Mouse (Mus musculus) adrenal gland, adult 2 months (tissue): ENCODE results near the gene Chd1l. TPM values are rescaled to one million over a fixed set of nuclear protein-coding genes. Genes with fewer than 3 reads are reported as not detected.
A peak's percentile ranks its signal among the peaks of the same experiment; 100 is the strongest.

ENCODE experiments used
- DNase-seq: peaks from one replicate; pipeline ENCODE4 v3.0.0; 2021
- long read RNA-seq: library from polyadenylated mRNA; stranded (forward); transcript quantifications from one replicate; pipeline ENCODE4 v2.0.0, GENCODE M21; 2021
- polyA plus RNA-seq: library from polyadenylated mRNA; depleted of rRNA; stranded (reverse); fragments of >200 nt; gene quantifications from 2 replicates; pipeline ENCODE4 v1.2.3, GENCODE M21; 2012; rRNA removed
- total RNA-seq, 2 experiments: library from RNA; stranded (reverse); gene quantifications; 2 replicates each; pipeline ENCODE4 v1.2.3; 2021

The Chd1l gene
- total RNA-seq (10 to 100 TPM; 13.6 to 14.6 TPM), polyA plus RNA-seq (1.7 and 1.9 TPM in 2 replicates)
- long read RNA-seq, partial matches to known transcripts = 4 of 18 reads
- long read RNA-seq, other reads (novel, unspliced or antisense) = 11 of 18 reads

GRCm38 (mm10) chr3:97609845-97610410 lies at the start of gene Chd1l:
TSS of gene Chd1l (minus strand) at chr3:97610203.
- peak; percentile 94 for DNase-seq

- peak; percentile 28 for DNase-seq
These were observed 49.7 kb upstream of the Chd1l start for GRCm38 (mm10) chr3:97659746-97660145.

- DNase-seq = no peak
These were observed 48.6 kb upstream of the Chd1l start for GRCm38 (mm10) chr3:97658426-97659193.

- DNase-seq = peak; percentile 100
These were observed 47.8 kb upstream of the Chd1l start, which contains the start of gene Prkab2 for GRCm38 (mm10) chr3:97657655-97658411. TSS of gene Prkab2 (plus strand) at chr3:97658193.

- DNase-seq = no peak
These were observed 44.9 kb upstream of the Chd1l start for GRCm38 (mm10) chr3:97654901-97655300.

- DNase-seq = no peak
These were observed 43.8 kb upstream of the Chd1l start for GRCm38 (mm10) chr3:97653781-97654180.

GRCm38 (mm10) chr3:97651604-97652003 lies 41.6 kb upstream of the Chd1l start:
- no peak for DNase-seq

GRCm38 (mm10) chr3:97649469-97649868 lies 39.5 kb upstream of the Chd1l start:
- no peak for DNase-seq

- DNase-seq = no peak
These were observed 39.0 kb upstream of the Chd1l start for GRCm38 (mm10) chr3:97649022-97649421.

- DNase-seq = no peak
These were observed 38.5 kb upstream of the Chd1l start for GRCm38 (mm10) chr3:97648518-97648917.

GRCm38 (mm10) chr3:97642001-97642400 lies 32.0 kb upstream of the Chd1l start:
- no peak for DNase-seq

- no peak for DNase-seq
These were observed 31.4 kb upstream of the Chd1l start for GRCm38 (mm10) chr3:97641396-97641795.

- peak; percentile 50 for DNase-seq
These were observed 24.3 kb upstream of the Chd1l start for GRCm38 (mm10) chr3:97634288-97634761.

- DNase-seq = no peak
These were observed 23.5 kb upstream of the Chd1l start for GRCm38 (mm10) chr3:97633456-97633855.

- DNase-seq = no peak
These were observed 21.4 kb upstream of the Chd1l start for GRCm38 (mm10) chr3:97631258-97631860.

GRCm38 (mm10) chr3:97630746-97631145 lies 20.7 kb upstream of the Chd1l start:
- DNase-seq = no peak

GRCm38 (mm10) chr3:97629941-97630340 lies 19.9 kb upstream of the Chd1l start:
- DNase-seq = no peak

GRCm38 (mm10) chr3:97628391-97629001 lies 18.5 kb upstream of the Chd1l start, which contains the start of gene Fmo5:
TSS of gene Fmo5 (plus strand) at chr3:97628804.
- DNase-seq = peak; percentile 89

- DNase-seq = no peak
These were observed 17.9 kb upstream of the Chd1l start for GRCm38 (mm10) chr3:97627893-97628292.

GRCm38 (mm10) chr3:97624611-97625010 lies 14.6 kb upstream of the Chd1l start:
- no peak for DNase-seq

GRCm38 (mm10) chr3:97620657-97621056 lies 10.7 kb upstream of the Chd1l start:
- no peak for DNase-seq

- no peak for DNase-seq
These were observed 7.9 kb upstream of the Chd1l start for GRCm38 (mm10) chr3:97617899-97618298.
